Mouse (Mus musculus) heart, postnatal 36 days (tissue): ENCODE data around the gene Il22ra1. TPM values are rescaled to one million over a fixed set of nuclear protein-coding genes. Genes with fewer than 3 reads are reported as not detected.
A peak's percentile ranks its signal among the peaks of the same experiment; 100 is the strongest.

ENCODE experiments used
- DNase-seq, 2 experiments: peaks; one replicate each; pipeline ENCODE4 v3.0.0; 2021 to 2022
- intact Hi-C: fragments of 180-260 bp; cut with DNase I; formaldehyde crosslinking; loops from one replicate; pipeline ENCODE4 v1.15.1; 2025
- total RNA-seq, 2 experiments: library from RNA; stranded (reverse); gene quantifications; 2 replicates each; pipeline ENCODE4 v1.2.3; 2021

Il22ra1 gene
- total RNA-seq, 2 experiments from 2014 or later: 0.27 to 0.69 TPM

DNA sequence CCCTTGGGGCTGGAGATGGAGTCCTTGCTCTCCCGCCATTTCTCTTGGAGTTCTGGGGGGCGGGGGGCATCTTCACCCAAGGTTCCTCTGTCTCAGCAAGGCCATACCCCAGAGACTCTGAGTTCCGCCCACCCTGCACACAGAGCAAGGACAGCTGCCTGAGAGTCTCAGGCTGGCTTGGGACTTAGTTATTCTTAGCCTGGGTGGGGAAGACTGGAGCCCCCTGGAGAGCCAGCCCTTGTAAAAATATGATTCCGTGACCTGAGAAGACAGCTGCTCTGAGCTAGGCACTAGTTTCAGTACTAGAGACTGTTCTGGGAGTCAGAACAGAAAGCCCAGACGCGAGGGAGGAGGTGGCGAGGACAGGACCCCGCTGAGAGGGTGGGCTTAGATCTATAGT lies 37.7 kb downstream of the Il22ra1 start:
- intact Hi-C loops: loop anchor here (5.0 kb wide), 1 partner anchor 83 kb away; no protein-coding TSS in a partner anchor
- no peak for DNase-seq

DNA sequence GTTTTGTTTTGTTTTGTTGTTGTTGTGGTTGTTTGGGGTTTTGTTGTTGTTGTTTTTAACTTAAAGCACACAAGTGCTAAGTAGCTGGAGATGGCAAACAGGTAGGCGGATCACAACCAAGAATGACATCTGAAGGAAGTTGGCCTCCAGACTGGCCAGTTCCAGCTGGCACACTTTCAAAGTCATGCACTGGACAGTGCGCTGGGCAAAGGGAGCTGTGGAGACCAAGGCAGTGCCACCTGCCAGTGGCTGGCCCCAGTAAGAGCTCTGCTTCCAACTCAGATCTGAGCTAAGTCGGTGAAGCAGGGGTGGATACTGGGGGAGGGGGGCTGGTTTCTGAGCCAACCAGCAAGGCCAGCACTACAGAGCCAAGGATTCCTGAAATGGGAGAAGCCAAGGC lies 39.0 kb downstream of the Il22ra1 start:
- peak in 1 of 2 experiments; percentile 15 for DNase-seq
- intact Hi-C loops: loop anchor here (5.0 kb wide), 1 partner anchor 85 kb away; no protein-coding TSS in a partner anchor

DNA sequence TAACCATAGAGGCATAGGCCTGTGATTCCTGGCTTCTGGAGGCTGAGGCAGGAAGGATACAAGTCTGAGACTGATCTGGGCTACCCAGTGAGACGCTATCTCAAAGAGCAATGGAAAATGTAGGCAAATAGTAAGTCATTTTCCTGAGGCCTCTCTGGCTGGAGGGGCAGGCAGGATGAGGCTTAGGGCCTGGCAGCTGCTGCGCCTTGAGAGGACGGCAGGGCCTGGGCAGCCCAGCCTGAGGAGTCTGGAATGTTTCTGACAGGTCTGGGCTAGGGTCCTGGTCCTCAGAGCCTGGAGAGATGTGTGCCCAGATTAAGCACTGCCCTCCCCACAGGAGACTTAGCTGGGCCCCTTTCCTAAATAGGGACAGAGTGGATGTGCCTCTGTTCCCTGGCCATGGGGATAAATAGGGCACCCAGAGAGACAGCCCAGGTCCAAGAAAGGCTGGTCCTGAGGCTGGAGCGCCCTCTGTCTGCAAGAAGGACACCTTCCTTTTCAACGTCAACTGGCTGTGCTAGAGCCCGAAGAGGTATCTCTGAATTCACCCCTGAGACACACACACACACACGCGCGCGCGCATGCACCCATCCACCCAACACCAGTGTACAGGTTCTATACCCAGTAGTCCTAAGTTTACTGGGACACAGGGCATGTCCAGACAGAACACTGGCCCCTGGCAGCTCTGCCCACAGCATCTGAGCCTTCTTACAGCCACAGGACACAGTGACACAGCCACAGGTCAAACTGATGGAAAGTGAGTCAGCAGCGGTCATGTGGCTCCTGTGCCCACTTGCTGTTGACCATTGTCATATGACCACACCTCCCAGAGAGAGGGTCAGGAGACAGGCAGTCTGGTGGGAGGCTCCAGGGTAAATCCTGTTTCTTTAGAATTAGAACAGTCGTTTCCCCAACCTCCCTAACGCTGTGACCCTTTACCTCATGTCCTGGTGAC lies 40.9 kb downstream of the Il22ra1 start:
- intact Hi-C loops: loop anchor here (5.0 kb wide), 1 partner anchor 87 kb away; no protein-coding TSS in a partner anchor
- DNase-seq: peak; percentile 25 to 37

DNA sequence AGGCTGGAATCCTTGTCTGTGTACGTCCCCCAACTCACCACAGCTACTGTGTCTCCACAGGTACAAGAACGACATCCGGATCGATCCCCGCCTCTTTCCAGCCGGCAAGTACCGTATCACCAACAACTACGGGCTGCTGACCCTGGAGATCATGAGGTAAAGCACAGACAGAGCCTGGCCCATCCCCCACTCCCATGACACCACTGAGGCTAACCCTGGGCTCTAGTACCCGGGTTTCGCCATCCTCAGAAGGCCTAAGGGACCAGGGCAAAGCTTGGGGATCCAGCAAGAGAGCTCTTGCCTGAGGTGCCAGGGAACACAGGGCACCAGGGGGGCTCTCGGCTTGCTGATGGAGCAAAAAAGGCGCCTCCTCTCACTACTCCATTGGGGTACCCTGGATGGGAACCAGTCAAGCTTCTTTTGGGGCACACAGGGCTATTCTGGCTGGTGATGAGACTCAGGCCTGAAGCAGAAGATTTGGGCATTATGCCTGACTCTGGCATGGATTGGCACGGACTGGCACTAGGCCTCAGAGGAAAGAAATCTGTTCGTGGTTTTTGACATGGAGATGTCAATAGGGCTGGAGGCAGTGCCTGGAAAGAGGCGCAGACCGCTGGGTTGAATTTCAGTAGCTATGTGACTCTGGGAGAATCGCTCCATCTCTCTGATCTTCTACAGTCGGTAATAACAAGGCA lies 42.8 kb downstream of the Il22ra1 start:
- DNase-seq: no peak
- intact Hi-C loops: no loop called here

DNA sequence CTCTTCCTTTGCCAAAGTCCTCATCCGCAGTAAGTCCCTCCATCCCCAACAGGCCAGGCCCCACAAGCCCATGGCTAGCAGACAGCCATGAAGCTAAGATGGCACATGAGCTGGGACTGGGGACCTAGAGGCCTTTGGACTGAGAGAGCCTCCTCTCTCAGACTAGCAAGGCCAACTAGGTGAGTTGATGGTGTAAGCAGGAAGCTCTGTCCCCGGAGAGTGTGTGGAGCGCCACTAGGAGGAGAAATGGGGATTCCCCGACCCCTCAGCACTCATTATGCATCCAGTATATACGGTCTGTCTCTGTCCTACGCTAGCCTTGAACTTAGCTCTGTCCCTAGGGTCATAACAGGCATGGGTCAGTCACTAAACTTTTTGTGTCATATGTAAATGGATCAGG lies 43.6 kb downstream of the Il22ra1 start:
- intact Hi-C loops: no loop called here
- no peak for DNase-seq

DNA sequence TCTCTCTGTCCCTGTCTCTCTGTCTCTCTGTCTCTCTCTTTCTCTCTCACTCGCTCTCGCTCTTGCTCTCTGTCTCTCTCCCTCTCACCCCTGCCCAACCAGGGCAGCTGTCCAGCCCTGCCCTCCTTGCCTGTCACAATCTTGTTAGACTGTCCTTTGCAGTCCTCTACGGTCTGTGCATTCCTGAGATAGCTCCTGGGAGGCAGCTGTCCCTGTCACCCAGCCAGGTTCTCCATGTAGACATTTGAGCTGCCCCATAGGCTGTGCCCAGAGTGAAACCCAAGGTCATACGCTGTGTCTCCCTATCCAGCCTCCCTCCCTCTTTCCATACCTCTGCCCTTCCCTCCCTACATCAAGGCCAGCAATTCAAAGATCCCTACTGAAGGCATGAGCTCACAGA lies 44.7 kb downstream of the Il22ra1 start:
- intact Hi-C loops: no loop called here
- peak; percentile 41 to 54 for DNase-seq

DNA sequence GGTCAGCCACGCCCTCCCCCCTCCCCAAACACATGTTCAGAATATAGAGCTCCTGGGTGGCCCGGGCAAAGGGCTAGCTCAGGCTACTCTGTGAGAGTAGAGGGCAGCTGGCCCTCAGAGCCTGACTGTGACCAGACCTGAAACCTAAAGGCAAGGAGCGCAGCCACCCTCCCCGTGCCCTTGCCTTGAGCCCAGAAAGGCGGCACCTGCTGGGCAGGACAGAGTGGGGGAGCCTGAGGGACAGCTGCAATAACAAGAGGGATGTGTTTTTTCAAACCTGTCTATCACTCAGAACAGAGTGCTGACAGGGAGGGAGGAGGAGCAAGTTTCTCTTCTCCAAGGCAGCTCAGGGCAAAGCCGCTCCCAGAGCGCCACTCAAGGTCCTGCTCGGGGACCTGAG lies 46.5 kb downstream of the Il22ra1 start:
- DNase-seq: no peak
- intact Hi-C loops: no loop called here

DNA sequence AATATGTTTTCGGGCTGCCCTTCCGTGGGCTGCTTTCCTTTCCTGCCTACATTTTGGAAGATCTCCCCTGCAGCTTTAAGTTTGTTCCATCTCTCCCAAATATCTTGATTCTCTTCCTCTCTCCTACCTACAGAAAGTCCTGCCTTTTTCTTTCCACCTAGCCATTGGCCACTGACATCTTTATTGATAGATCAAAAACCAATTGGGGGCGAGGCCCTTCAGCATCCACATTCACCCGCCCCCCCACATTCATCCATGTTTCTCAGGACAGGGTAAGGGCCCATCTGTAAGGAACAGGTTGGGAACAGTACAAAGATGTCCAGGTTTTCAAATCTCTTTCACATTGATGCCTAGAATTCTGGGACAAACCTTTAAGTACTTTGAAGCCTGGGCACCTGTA lies 48.9 kb downstream of the Il22ra1 start:
- no peak for DNase-seq
- intact Hi-C loops: no loop called here

DNA sequence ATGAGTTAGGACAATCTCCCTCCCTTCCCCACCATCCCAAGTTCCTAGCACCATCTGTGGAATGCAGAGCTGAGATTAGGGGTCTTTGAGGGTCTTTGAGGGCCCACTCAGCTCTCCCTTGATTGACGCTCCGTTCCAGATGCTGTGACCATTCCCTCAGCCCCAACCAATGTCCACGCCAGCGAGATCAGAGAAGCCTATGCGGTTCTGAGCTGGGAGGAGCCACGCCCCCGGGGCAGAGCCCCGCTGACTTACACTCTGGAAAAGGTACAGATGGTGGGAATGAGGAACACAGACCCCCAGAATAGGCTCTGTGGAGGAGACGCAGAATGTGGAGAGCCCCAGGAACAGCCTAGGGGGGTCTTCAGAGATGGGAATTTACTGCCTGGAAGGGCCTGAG lies 51.7 kb downstream of the Il22ra1 start:
- no peak for DNase-seq
- intact Hi-C loops: no loop called here

DNA sequence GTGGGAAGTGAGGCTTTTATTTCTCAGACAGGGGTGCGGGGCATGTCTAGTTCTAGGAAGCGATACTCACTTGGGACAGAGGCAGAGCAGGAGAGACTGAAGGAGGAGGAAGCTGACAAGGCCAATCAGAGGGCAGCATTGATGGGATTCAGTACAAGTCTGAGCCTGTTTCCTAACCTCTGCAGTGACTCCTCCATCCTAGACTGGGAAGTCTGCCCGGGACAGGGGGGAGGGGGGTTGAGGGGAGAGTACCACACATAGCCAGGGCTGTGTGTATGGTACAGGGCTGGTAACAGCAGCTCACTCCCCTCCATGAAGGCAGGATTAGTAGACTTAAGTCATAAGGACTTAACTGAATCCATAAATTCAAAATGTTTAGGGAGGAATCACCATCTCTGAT lies 52.3 kb downstream of the Il22ra1 start:
- no peak for DNase-seq
- intact Hi-C loops: no loop called here

DNA sequence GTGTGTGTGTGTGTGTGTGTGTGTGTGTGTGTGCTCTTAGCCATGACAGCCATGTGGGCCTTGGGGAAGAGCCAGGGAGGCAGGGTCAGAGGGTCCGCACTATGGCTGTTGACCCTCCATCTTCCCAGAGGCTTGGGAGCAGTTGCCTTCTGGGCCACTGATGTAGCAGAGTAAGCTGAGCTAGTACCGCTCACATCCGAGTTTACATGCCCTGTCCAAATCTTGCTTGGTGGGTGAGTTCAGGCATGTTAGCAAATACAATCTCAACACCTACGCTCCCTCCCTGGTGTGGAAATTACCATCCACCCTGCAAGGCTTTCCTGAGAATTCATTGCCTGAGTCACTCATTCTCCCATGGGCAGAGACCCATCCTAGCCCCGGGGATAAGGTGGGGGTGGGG lies 53.3 kb downstream of the Il22ra1 start:
- intact Hi-C loops: no loop called here
- DNase-seq: no peak

DNA sequence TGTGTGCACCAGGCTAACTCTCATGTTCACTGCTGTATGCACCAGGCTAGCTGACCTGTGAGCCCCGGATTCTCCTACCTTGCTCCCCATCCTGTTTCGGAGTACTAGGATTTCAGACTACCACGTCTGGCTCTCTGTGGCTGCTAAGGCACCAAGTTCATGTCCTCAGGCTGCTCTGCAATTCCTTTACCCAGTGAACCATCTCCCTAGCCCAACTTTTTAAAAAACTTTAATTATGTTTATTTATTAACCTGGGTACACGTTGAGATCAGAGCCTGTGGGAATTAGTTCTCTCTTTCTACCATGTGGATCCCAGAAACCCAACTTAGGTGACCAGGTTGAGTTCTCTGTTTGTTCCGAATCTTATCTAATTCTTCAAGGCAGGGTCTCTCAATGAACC lies 58.6 kb downstream of the Il22ra1 start:
- no peak for DNase-seq
- intact Hi-C loops: no loop called here

DNA sequence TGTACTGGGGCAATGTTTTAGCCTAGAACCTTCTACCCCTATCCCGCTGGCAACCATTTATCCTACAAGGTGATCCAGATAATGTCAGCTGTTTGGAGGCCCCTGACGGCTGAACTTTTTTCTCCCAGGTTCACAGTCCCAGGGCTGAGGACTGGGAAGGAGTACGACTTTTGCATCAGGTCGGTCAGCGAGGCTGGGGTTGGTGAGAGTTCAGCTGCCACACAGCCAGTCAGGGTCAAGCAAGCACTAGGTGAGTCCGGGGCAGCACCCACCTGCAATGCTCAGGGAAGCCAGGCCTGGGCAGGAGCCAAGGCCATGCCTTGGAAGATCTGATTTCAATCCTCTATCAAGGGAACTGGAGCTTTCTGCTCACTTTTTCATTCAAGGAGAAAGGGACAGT lies 59.3 kb downstream of the Il22ra1 start:
- DNase-seq: no peak
- intact Hi-C loops: no loop called here

DNA sequence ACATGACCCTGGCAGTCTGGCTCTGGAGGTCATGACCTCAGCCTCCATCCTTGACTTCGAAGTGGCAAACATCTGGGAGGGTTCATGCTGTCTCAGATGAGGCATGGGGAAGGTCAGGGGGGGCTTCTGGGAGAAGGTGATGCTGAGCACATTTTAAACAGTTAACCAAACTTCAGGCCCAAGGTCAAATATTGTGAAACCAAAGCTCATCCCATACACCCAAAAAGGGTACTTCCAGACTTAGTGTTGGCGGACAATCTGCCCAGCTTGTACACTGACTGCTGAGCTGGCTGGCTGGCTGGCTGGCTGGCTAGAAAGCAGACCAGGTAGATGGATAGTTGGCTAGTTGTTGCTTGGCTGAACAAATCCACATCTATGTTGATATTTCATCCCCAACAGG lies 61.2 kb downstream of the Il22ra1 start:
- no peak for DNase-seq
- intact Hi-C loops: no loop called here

DNA sequence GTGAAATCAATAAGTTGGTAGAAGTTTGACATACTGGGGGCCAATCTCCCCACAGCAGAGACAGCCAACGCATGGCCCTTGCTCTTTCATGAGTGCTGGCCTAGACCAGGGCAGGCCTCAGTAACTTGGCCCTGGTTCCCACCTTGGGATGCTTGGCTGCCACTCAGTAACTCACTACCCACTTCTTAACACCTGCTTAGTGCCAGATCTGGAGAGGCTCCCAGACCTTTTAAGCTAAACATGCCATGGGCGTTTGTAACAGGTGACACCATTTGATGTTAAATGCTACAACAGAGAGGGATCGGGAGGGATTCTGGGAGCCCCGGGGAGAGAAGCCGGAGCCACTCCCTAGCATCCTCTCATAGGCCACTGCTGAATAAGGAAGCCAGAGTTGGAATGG lies 64.8 kb downstream of the Il22ra1 start:
- no peak for DNase-seq

DNA sequence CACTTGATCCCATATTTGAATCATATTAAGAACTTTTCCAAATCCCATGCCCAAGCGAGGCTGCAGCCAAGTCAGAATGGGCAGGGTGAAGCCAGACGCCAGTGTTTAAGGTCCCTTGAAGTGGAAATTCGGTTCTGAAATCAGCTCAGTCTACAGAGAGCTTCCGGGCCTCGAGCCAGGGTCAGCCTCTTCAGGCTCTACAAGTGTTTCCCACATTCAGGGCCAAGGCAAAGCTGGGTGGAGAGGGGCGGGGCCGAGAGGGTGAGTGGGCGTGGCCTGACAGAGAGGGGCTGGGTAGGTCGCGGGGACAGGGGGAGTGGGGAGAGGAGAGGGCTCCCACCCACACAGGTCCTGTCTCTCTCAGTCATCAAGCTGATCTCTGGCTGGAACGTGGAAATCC lies 70.0 kb downstream of the Il22ra1 start:
- peak; percentile 47 for DNase-seq
- intact Hi-C loops: no loop called here

More for the DNA sequence above, 64.8 kb downstream of the Il22ra1 start:
- intact Hi-C loops: no loop called here

DNA sequence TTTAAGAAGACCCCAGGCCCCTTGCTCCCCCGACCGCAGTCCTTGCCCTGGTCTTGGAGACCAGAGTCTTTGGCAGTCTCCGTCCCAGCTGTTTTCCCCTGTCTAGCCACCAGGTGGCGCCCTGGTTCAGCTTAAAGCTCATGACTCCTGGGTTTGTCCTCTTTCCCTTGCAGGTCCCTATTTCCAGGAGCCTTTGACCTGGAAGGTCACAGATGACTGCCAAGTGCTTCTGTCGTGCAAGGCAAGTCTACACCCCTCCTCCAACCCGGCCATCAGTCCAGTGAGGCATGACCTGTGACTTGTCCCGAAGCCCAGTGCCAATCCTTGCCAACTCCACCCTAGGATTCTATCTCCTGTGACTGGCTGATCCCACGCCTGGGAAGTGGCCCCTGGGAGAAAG lies 73.6 kb downstream of the Il22ra1 start:
- intact Hi-C loops: loop anchor here (1.0 to 10.0 kb wide), 4 partner anchors 36 to 253 kb away; partner anchors contain the start of genes Fuca1 and Rpl11
- DNase-seq: peak; percentile 93 to 96

Other genes starting within 250 kb of the Il22ra1 start
- under 1 TPM in 1 of 2 experiments, not detected in 1; 0.38 TPM for gene Stpg1, start 233.4 kb upstream of the Il22ra1 start, total RNA-seq
- gene Nipal3, start 233.1 kb upstream of the Il22ra1 start, total RNA-seq: 10 to 100 TPM; 36.9 to 42.6 TPM
- not detected for gene Grhl3, start 154.5 kb upstream of the Il22ra1 start, total RNA-seq
- 1 to 10 TPM; 3.1 to 3.5 TPM for gene Ifnlr1, start 41.9 kb upstream of the Il22ra1 start, total RNA-seq
- under 1 TPM; 0.86 to 0.95 TPM for gene Myom3, start 31.5 kb downstream of the Il22ra1 start, total RNA-seq
- gene Srsf10, start 127.6 kb downstream of the Il22ra1 start, total RNA-seq: 10 to 100 TPM; 37.1 to 45.6 TPM
- 10 to 100 TPM; 59.2 to 63.5 TPM for gene Pnrc2, start 145.7 kb downstream of the Il22ra1 start, total RNA-seq
- under 1 TPM; 0.49 to 0.50 TPM for gene Cnr2, start 167.2 kb downstream of the Il22ra1 start, total RNA-seq
- gene Fuca1, start 192.6 kb downstream of the Il22ra1 start, total RNA-seq: 10 to 100 TPM; 31.0 to 31.4 TPM
- 10 to 100 TPM; 72.7 to 86.8 TPM for gene Hmgcl, start 218.3 kb downstream of the Il22ra1 start, total RNA-seq
- 1 to 10 TPM in 1 of 2 experiments, under 1 TPM in 1; 0.94 to 1.9 TPM for gene Gale, start 235.6 kb downstream of the Il22ra1 start, total RNA-seq
- 10 to 100 TPM; 33.3 to 34.7 TPM for gene Lypla2, start 244.5 kb downstream of the Il22ra1 start, total RNA-seq